Mouse (Mus musculus): Measurements from ENCODE around the gene Nr1h2.

DNA sequence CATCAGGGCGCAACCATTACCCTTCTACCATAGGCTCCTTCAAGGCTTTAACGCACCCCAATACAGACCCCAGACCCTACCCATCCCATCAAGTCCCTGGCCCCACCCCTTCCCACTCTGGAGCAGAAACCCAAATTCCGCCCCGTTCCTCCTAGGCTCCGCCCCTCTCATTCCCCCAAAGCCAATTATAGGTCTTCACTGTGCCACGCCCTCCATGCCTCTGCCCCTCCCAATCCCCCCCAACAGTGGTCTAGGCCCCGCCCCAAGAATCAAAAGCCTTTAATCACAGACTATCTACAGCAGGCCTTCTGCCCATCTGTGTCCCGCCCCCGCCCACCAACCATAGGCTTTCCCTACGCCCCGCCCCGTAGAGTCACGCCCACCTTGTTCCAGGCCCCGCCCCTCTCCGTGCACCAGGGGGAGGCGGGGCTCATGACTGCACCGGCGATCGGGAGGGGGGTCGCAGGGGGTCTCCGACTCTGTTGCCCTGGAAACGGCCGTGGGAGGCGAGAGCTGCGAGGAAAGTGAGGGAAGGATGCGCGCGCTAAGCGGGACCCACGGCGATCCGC lies 471 bp downstream of the Nr1h2 start:
- TF ChIP-seq CTCF (conservative IDR thresholded peaks at IDR 0.05 in 1 of 2, IDR thresholded peaks at IDR 0.05 in 1 of 2; ENCODE audit: low read depth in 2 of 2, low read length in 2 of 2) (no peak), CHD1 (IDR thresholded peaks at IDR 0.05; ENCODE audit: low read depth, low read length) (no peak), EP300 (IDR thresholded peaks at IDR 0.05; ENCODE audit: low read length) (no peak), POLR2A (IDR thresholded peaks at IDR 0.05; ENCODE audit: low read depth, low read length) (no peak), USF2 (conservative IDR thresholded peaks at IDR 0.05; ENCODE audit: low read depth, low read length) (no peak), GABPA (IDR thresholded peaks at IDR 0.05; ENCODE audit: insufficient replicate concordance, low read depth, low read length) (no peak), ZNF384 (IDR thresholded peaks at IDR 0.05; ENCODE audit: low read depth, low read length) (no peak), TBP (conservative IDR thresholded peaks at IDR 0.05; ENCODE audit: low read depth, low read length) (no peak), MXI1 (IDR thresholded peaks at IDR 0.05; ENCODE audit: low read depth, low read length) (no peak; the same call in 1 of the 2 replicates), MAFK (IDR thresholded peaks at IDR 0.05; ENCODE audit: insufficient replicate concordance, low read length) (no peak)

Data from CH12.LX (cell line).